Mouse (Mus musculus): Measurements from ENCODE around the gene Abcb5.

DNA sequence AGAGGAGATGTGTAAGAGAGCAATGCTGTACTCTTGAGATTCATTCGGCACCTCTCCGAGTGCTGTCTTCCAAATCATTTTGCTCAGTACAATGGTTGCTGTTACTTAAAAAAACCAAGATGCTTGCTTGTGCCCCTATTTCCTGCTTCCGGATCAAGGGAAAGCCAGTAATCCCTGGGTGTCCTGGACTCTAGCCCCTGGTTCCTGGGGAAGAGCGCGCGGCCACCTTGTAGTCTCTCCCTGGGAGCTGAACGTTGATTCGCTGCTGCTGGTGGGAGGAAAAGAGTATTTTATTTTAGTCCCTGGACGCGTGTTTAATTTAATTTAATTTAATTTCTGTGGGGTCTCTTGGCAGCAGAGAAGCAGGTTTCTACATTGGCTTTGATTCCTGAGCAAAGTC is 111.8 kb downstream of the Abcb5 start:
- TF ChIP-seq CTCF (IDR thresholded peaks at IDR 0.05): no peak
- no peak for TF ChIP-seq EP300 (IDR thresholded peaks at IDR 0.05; ENCODE audit: insufficient read depth, low read depth, low read length)
